Mouse (Mus musculus) limb, embryonic 14.5 days (tissue): ENCODE data around the gene Mrpl23. TPM values are rescaled to one million over a fixed set of nuclear protein-coding genes. Genes with fewer than 3 reads are reported as not detected.
A peak's percentile ranks its signal among the peaks of the same experiment; 100 is the strongest.

ENCODE experiments used
- ATAC-seq: fragments of 200-750 bp; cut with Nextera tagmentation; 2 replicates; pipeline ENCODE4 v1.8.0; 2017; ENCODE audit warnings: low read depth, moderate number of reproducible peaks, moderate TSS enrichment; ENCODE audit not compliant: low FRiP score
- DNase-seq: peaks from one replicate; pipeline ENCODE4 v3.0.0-alpha.2; 2015; ENCODE audit warnings: low spot score
- H3K27ac ChIP-seq: fragments of 300-500 bp; sonication (generic); replicated peaks from 2 replicates; pipeline ENCODE4 v1.5.1; 2014; ENCODE audit warnings: low read depth, mild to moderate bottlenecking, low read length, moderate library complexity, mixed read lengths
- H3K27me3 ChIP-seq: fragments of 300-500 bp; sonication (generic); 2 replicates; pipeline ENCODE4 v1.6.1; 2014; ENCODE audit warnings: low read length, mixed read lengths; ENCODE audit not compliant: control insufficient read depth, insufficient read depth
- H3K36me3 ChIP-seq: fragments of 300-500 bp; sonication (generic); 2 replicates; pipeline ENCODE4 v1.6.1; 2014; ENCODE audit warnings: mild to moderate bottlenecking, low read length, moderate library complexity, mixed read lengths; ENCODE audit not compliant: control insufficient read depth, insufficient read depth
- H3K4me1 ChIP-seq: fragments of 300-500 bp; sonication (generic); 2 replicates; pipeline ENCODE4 v1.6.1; 2014; ENCODE audit warnings: antibody characterized with exemption, low read length, mixed read lengths; ENCODE audit not compliant: control insufficient read depth, insufficient read depth
- H3K4me2 ChIP-seq: fragments of 300-500 bp; sonication (generic); replicated peaks from 2 replicates; pipeline ENCODE4 v1.6.1; 2014; ENCODE audit warnings: low read depth, mild to moderate bottlenecking, low read length, moderate library complexity; ENCODE audit not compliant: severe bottlenecking
- H3K4me3 ChIP-seq: fragments of 300-500 bp; sonication (generic); replicated peaks from 2 replicates; pipeline ENCODE4 v1.5.1; 2014; ENCODE audit warnings: low read length
- H3K9ac ChIP-seq: fragments of 300-500 bp; sonication (generic); 2 replicates; pipeline ENCODE4 v1.6.1; 2014; ENCODE audit warnings: mild to moderate bottlenecking, low read depth, low read length, moderate library complexity; ENCODE audit not compliant: severe bottlenecking
- H3K9me3 ChIP-seq: fragments of 300-500 bp; sonication (generic); 2 replicates; pipeline ENCODE4 v1.6.1; 2016; ENCODE audit warnings: low read length; ENCODE audit not compliant: control insufficient read depth
- POLR2A ChIP-seq: fragments of 200-500 bp; IDR thresholded peaks from 2 replicates; pipeline ENCODE4 v1.8.0; 2012; ENCODE audit warnings: inconsistent platforms, mild to moderate bottlenecking, moderate library complexity, borderline replicate concordance; ENCODE audit not compliant: insufficient read depth, insufficient read length; ENCODE audit errors: extremely low read depth
- WGBS: fragments of 180-500 bp; shearing (Covaris S2); extraction: QIAGEN DNeasy Blood & Tissue Kit; methylation state at CpG from one replicate; pipeline ENCODE4 v1.1.7; 2014; 5-methylcytosine and 5-hydroxymethylcytosine counted together
- microRNA counts: library from miRNA; unstranded; fragments of <30 nt; microRNA quantifications from one replicate; lab custom pipeline; 2016
- microRNA-seq: library from miRNA; unstranded; fragments of <30 nt; microRNA quantifications from one replicate; pipeline ENCODE4, GENCODE M21; 2016
- polyA plus RNA-seq, 2 experiments: library from polyadenylated mRNA; depleted of rRNA in 1 of 2; stranded (reverse) in 1 of 2; unstranded in 1 of 2; fragments of >200 nt; fragmentation: Nextera tagmentation in 1 of 2; extraction: Ambion mirVana in 1 of 2; gene quantifications; 2 replicates each; pipeline versions ENCODE4 v1.2.1 to v1.2.3; 2012 to 2014

Gene Mrpl23
- polyA plus RNA-seq, 2 experiments, result 30.0 to 94.6 TPM

- H3K27ac ChIP-seq, result no peak overlapping the region
- no peaks in the 10 kb centered on the region for H3K36me3 ChIP-seq
- H3K4me3 ChIP-seq, result no peak overlapping the region
- TF ChIP-seq POLR2A, result no peak
- no peak overlapping the region for H3K4me2 ChIP-seq
- H3K9me3 ChIP-seq, result peaks cover 19% of the 10 kb centered on the region
- H3K4me1 ChIP-seq, result peaks cover 10% of the 10 kb centered on the region
- DNase-seq (no peak), ATAC-seq (no peak)
- no peaks in the 10 kb centered on the region for H3K27me3 ChIP-seq
- H3K9ac ChIP-seq, result no peak overlapping the region
- WGBS, result 17% methylated on average over 1 of the region's 1 CpGs
Observed at GRCm38 (mm10) chr7:142584882-142585281, 52.4 kb downstream of the Mrpl23 start.

GRCm38 (mm10) chr7:142585890-142586289 is 53.4 kb downstream of the Mrpl23 start:
- ATAC-seq (no peak), DNase-seq (no peak)
- H3K27ac ChIP-seq, result no peak overlapping the region
- no peaks in the 10 kb centered on the region for H3K36me3 ChIP-seq
- H3K4me1 ChIP-seq, result peaks cover 14% of the 10 kb centered on the region
- WGBS, result 85% methylated on average over 3 of the region's 3 CpGs
- no peak overlapping the region for H3K4me2 ChIP-seq
- TF ChIP-seq POLR2A, result no peak
- no peak overlapping the region for H3K9ac ChIP-seq
- H3K4me3 ChIP-seq, result no peak overlapping the region
- no peaks in the 10 kb centered on the region for H3K27me3 ChIP-seq
- H3K9me3 ChIP-seq, result peaks cover 9% of the 10 kb centered on the region; the same call in 1 of the 2 replicates

GRCm38 (mm10) chr7:142588282-142588941 is 55.9 kb downstream of the Mrpl23 start:
- peak; percentile 45; the same call in 1 of the 2 replicates for ATAC-seq
- Histone ChIP-seq H3K4me3 (no peak overlapping the region), H3K4me2 (no peak overlapping the region), H3K27me3 (no peaks in the 10 kb centered on the region), H3K36me3 (no peaks in the 10 kb centered on the region), H3K4me1 (peaks cover 30% of the 10 kb centered on the region), H3K27ac (no peak overlapping the region), H3K9ac (peak overlapping the region; percentile 12; the same call in 1 of the 2 replicates), H3K9me3 (no peaks in the 10 kb centered on the region)
- no peak for TF ChIP-seq POLR2A
- DNase-seq, result peak; percentile 26
- 59% methylated on average over 9 of the region's 9 CpGs for WGBS

MicroRNAs within 50 kb of the gene (microRNA counts, 519-probe panel; counts per million panel counts)
- microRNA mmu-miR-675-3p (lab: Ali Mortazavi, UCI) (2,998 counts per million, percentile 56 among the panel's probes with 10 or more counts), microRNA mmu-miR-675-5p (lab: Ali Mortazavi, UCI) (2,174 counts per million, percentile 34 among the panel's probes with 10 or more counts)

Small RNA genes within 50 kb of the gene (microRNA-seq; reads per million reads assigned to microRNA genes)
- gene Mir675, result 131 reads per million, percentile 50 among the genes with 10 or more reads in this experiment

Other genes starting within 250 kb of the Mrpl23 start
- gene Krtap5-1, start 235.6 kb upstream of the Mrpl23 start, polyA plus RNA-seq (2012; rRNA removed), result not detected in 2 replicates
- gene Krtap5-1, start 235.6 kb upstream of the Mrpl23 start, polyA plus RNA-seq (2014; fragmentation: Nextera tagmentation; extraction: Ambion mirVana), result not detected in 2 replicates
- not detected in 2 replicates for gene Krtap5-4, start 229.1 kb upstream of the Mrpl23 start, polyA plus RNA-seq (2012; rRNA removed)
- gene Krtap5-4, start 229.1 kb upstream of the Mrpl23 start, polyA plus RNA-seq (2014; fragmentation: Nextera tagmentation; extraction: Ambion mirVana), result not detected in 2 replicates
- gene Ifitm10, start 158.9 kb upstream of the Mrpl23 start, polyA plus RNA-seq (2012; rRNA removed), result 2.1 and 2.4 TPM in 2 replicates
- 2.0 and 2.5 TPM in 2 replicates for gene Ifitm10, start 158.9 kb upstream of the Mrpl23 start, polyA plus RNA-seq (2014; fragmentation: Nextera tagmentation; extraction: Ambion mirVana)
- gene Gm49369, start 150.0 kb upstream of the Mrpl23 start, polyA plus RNA-seq (2012; rRNA removed), result 0.09 TPM in 1 of 2 replicates, not detected in the other
- gene Gm49369, start 150.0 kb upstream of the Mrpl23 start, polyA plus RNA-seq (2014; fragmentation: Nextera tagmentation; extraction: Ambion mirVana), result not detected in 2 replicates
- 237 and 274 TPM in 2 replicates for gene Ctsd, start 144.6 kb upstream of the Mrpl23 start, polyA plus RNA-seq (2012; rRNA removed)
- 334 and 354 TPM in 2 replicates for gene Ctsd, start 144.6 kb upstream of the Mrpl23 start, polyA plus RNA-seq (2014; fragmentation: Nextera tagmentation; extraction: Ambion mirVana)
- gene Syt8, start 97.8 kb upstream of the Mrpl23 start, polyA plus RNA-seq (2012; rRNA removed), result 4.9 and 7.3 TPM in 2 replicates
- gene Syt8, start 97.8 kb upstream of the Mrpl23 start, polyA plus RNA-seq (2014; fragmentation: Nextera tagmentation; extraction: Ambion mirVana), result 1.5 and 2.0 TPM in 2 replicates
- gene Tnni2, start 90.9 kb upstream of the Mrpl23 start, polyA plus RNA-seq (2012; rRNA removed), result 60.8 and 156 TPM in 2 replicates
- 76.8 and 134 TPM in 2 replicates for gene Tnni2, start 90.9 kb upstream of the Mrpl23 start, polyA plus RNA-seq (2014; fragmentation: Nextera tagmentation; extraction: Ambion mirVana)
- 102 TPM in 2 replicates for gene Lsp1, start 71.9 kb upstream of the Mrpl23 start, polyA plus RNA-seq (2012; rRNA removed)
- gene Lsp1, start 71.9 kb upstream of the Mrpl23 start, polyA plus RNA-seq (2014; fragmentation: Nextera tagmentation; extraction: Ambion mirVana), result 45.8 and 48.0 TPM in 2 replicates
- gene Tnnt3, start 33.9 kb upstream of the Mrpl23 start, polyA plus RNA-seq (2012; rRNA removed), result 42.5 and 114 TPM in 2 replicates
- 101 and 183 TPM in 2 replicates for gene Tnnt3, start 33.9 kb upstream of the Mrpl23 start, polyA plus RNA-seq (2014; fragmentation: Nextera tagmentation; extraction: Ambion mirVana)
- 4,240 and 5,416 TPM in 2 replicates for gene Igf2, start 134.1 kb downstream of the Mrpl23 start, polyA plus RNA-seq (2012; rRNA removed)
- 1,472 and 1,504 TPM in 2 replicates for gene Igf2, start 134.1 kb downstream of the Mrpl23 start, polyA plus RNA-seq (2014; fragmentation: Nextera tagmentation; extraction: Ambion mirVana)
- 1.4 and 2.8 TPM in 2 replicates for gene Gm49394, start 137.3 kb downstream of the Mrpl23 start, polyA plus RNA-seq (2012; rRNA removed)
- 0.19 and 0.41 TPM in 2 replicates for gene Gm49394, start 137.3 kb downstream of the Mrpl23 start, polyA plus RNA-seq (2014; fragmentation: Nextera tagmentation; extraction: Ambion mirVana)
- gene Ins2, start 210.7 kb downstream of the Mrpl23 start, polyA plus RNA-seq (2012; rRNA removed), result not detected in 2 replicates
- not detected in 2 replicates for gene Ins2, start 210.7 kb downstream of the Mrpl23 start, polyA plus RNA-seq (2014; fragmentation: Nextera tagmentation; extraction: Ambion mirVana)